Mouse (Mus musculus) lung, adult 2 months (tissue): Measurements from ENCODE around the gene Gstt2. TPM values are rescaled to one million over a fixed set of nuclear protein-coding genes. Genes with fewer than 3 reads are reported as not detected.
A peak's percentile ranks its signal among the peaks of the same experiment; 100 is the strongest.

Source experiments
- DNase-seq: peaks from one replicate; pipeline ENCODE4 v3.0.0; 2022
- H3K4me1 ChIP-seq: fragments of 200-500 bp; 2 replicates; pipeline ENCODE4 v1.6.1; 2011; ENCODE audit warnings: low read length; ENCODE audit not compliant: control insufficient read depth, insufficient read depth
- H3K4me3 ChIP-seq: fragments of 200-500 bp; replicated peaks from 2 replicates; pipeline ENCODE3; 2011; ENCODE audit warnings: low read depth, mild to moderate bottlenecking, control low read depth, low read length; ENCODE audit errors: extremely low read depth
- CTCF ChIP-seq: fragments of 200-500 bp; IDR thresholded peaks from 2 replicates; pipeline ENCODE4 v1.5.1; 2011; ENCODE audit warnings: mild to moderate bottlenecking, low read length, control low read depth; ENCODE audit not compliant: insufficient read depth
- POLR2A ChIP-seq: fragments of 200-500 bp; IDR thresholded peaks from 2 replicates; pipeline ENCODE4 v1.6.1; 2011; ENCODE audit warnings: low read depth, mild to moderate bottlenecking, control low read depth, low read length, borderline replicate concordance; ENCODE audit errors: extremely low read depth
- WGBS: fragments of 180-500 bp; shearing (Covaris S2); methylation state at CpG from one replicate; pipeline ENCODE4 v1.1.7; 2018; 5-methylcytosine and 5-hydroxymethylcytosine counted together
- polyA plus RNA-seq: library from polyadenylated mRNA; depleted of rRNA; stranded (reverse); fragments of >200 nt; gene quantifications from 2 replicates; pipeline ENCODE4 v1.2.3, GENCODE M21; 2012; rRNA removed

Gene Gstt2
- polyA plus RNA-seq, 1 experiment, result 149 TPM

GRCm38 (mm10) chr10:75796731-75797516 is 40.3 kb downstream of the Gstt2 start:
- peak; percentile 39 for DNase-seq
- peaks cover 8% of the 10 kb centered on the region for H3K4me1 ChIP-seq
- no peak for TF ChIP-seq CTCF
- no peak for TF ChIP-seq POLR2A
- H3K4me3 ChIP-seq, result peak overlapping the region; percentile 49
- 25% methylated on average over 11 of the region's 11 CpGs for WGBS

GRCm38 (mm10) chr10:75794880-75795279 is 42.3 kb downstream of the Gstt2 start:
- no peak overlapping the region for H3K4me3 ChIP-seq
- peak; percentile 31 for DNase-seq
- 25% methylated on average over 3 of the region's 3 CpGs for WGBS
- no peak for TF ChIP-seq POLR2A
- TF ChIP-seq CTCF, result no peak
- H3K4me1 ChIP-seq, result peaks cover 8% of the 10 kb centered on the region

GRCm38 (mm10) chr10:75790773-75791172 is 46.5 kb downstream of the Gstt2 start:
- WGBS, result 10% methylated on average over 7 of the region's 7 CpGs
- TF ChIP-seq CTCF (no peak), POLR2A (no peak)
- DNase-seq, result no peak
- H3K4me1 ChIP-seq, result peaks cover 8% of the 10 kb centered on the region
- no peak overlapping the region for H3K4me3 ChIP-seq

GRCm38 (mm10) chr10:75789841-75790240 is 47.4 kb downstream of the Gstt2 start:
- 74% methylated on average over 5 of the region's 5 CpGs for WGBS
- DNase-seq, result peak; percentile 22
- H3K4me1 ChIP-seq, result peaks cover 5% of the 10 kb centered on the region
- no peak overlapping the region for H3K4me3 ChIP-seq
- TF ChIP-seq POLR2A (no peak), CTCF (no peak)

- TF ChIP-seq POLR2A (no peak), CTCF (no peak)
- WGBS, result 87% methylated on average over 6 of the region's 6 CpGs
- no peaks in the 10 kb centered on the region for H3K4me1 ChIP-seq
- DNase-seq, result no peak
- H3K4me3 ChIP-seq, result no peak overlapping the region
Observed at GRCm38 (mm10) chr10:75789081-75789735, 48.0 kb downstream of the Gstt2 start.

- no peak overlapping the region for H3K4me3 ChIP-seq
- no peaks in the 10 kb centered on the region for H3K4me1 ChIP-seq
- DNase-seq, result no peak
- WGBS, result 92% methylated on average over 8 of the region's 8 CpGs
- TF ChIP-seq POLR2A (no peak), CTCF (no peak)
Observed at GRCm38 (mm10) chr10:75788277-75788676, 48.9 kb downstream of the Gstt2 start.

- H3K4me1 ChIP-seq, result no peaks in the 10 kb centered on the region
- no peak overlapping the region for H3K4me3 ChIP-seq
- WGBS, result 55% methylated on average over 1 of the region's 1 CpGs
- TF ChIP-seq POLR2A, result no peak
- no peak for TF ChIP-seq CTCF
- DNase-seq, result no peak
Observed at GRCm38 (mm10) chr10:75785442-75785841, 51.8 kb downstream of the Gstt2 start.

Other genes with a start within 250 kb of the Gstt2 start
- 35.5 and 39.7 TPM in 2 replicates for gene Ggt5, start 248.1 kb downstream of the Gstt2 start, polyA plus RNA-seq
- gene Susd2, start 193.4 kb downstream of the Gstt2 start, polyA plus RNA-seq, result 13.4 and 15.3 TPM in 2 replicates
- 53.6 and 65.0 TPM in 2 replicates for gene Cabin1, start 73.1 kb downstream of the Gstt2 start, polyA plus RNA-seq
- 59.7 and 65.3 TPM in 2 replicates for gene Ddt, start 64.0 kb downstream of the Gstt2 start, polyA plus RNA-seq
- gene Gm20441, start 56.5 kb downstream of the Gstt2 start, polyA plus RNA-seq, result not detected in 2 replicates
- 47.8 and 63.7 TPM in 2 replicates for gene Gstt3, start 56.0 kb downstream of the Gstt2 start, polyA plus RNA-seq
- 163 and 178 TPM in 2 replicates for gene Gstt1, start 38.8 kb downstream of the Gstt2 start, polyA plus RNA-seq
- gene Gstt4, start 14.9 kb downstream of the Gstt2 start, polyA plus RNA-seq, result not detected in 2 replicates
- 479 and 563 TPM in 2 replicates for gene Mif, start 22.8 kb upstream of the Gstt2 start, polyA plus RNA-seq
- 5.1 and 12.1 TPM in 2 replicates for gene Derl3, start 56.0 kb upstream of the Gstt2 start, polyA plus RNA-seq
- gene Smarcb1, start 84.2 kb upstream of the Gstt2 start, polyA plus RNA-seq, result 41.2 and 53.1 TPM in 2 replicates
- 415 and 628 TPM in 2 replicates for gene Chchd10, start 95.7 kb upstream of the Gstt2 start, polyA plus RNA-seq
- 83.9 and 89.2 TPM in 2 replicates for gene Mmp11, start 99.1 kb upstream of the Gstt2 start, polyA plus RNA-seq
- gene Gm867, start 103.2 kb upstream of the Gstt2 start, polyA plus RNA-seq, result 12.6 and 15.8 TPM in 2 replicates
- gene Vpreb3, start 105.6 kb upstream of the Gstt2 start, polyA plus RNA-seq, result 57.1 and 72.3 TPM in 2 replicates
- 0.03 and 0.09 TPM in 2 replicates for gene Gm5134, start 117.1 kb upstream of the Gstt2 start, polyA plus RNA-seq
- 5.3 and 6.9 TPM in 2 replicates for gene Zfp280b, start 195.2 kb upstream of the Gstt2 start, polyA plus RNA-seq